Mouse (Mus musculus): ENCODE measurements around the gene Ryr3. TPM values are rescaled to one million over a fixed set of nuclear protein-coding genes. Genes with fewer than 3 reads are reported as not detected.

Ryr3 gene
- polyA plus RNA-seq, 1 experiment from 2014 or later = 1.6 TPM

DNA sequence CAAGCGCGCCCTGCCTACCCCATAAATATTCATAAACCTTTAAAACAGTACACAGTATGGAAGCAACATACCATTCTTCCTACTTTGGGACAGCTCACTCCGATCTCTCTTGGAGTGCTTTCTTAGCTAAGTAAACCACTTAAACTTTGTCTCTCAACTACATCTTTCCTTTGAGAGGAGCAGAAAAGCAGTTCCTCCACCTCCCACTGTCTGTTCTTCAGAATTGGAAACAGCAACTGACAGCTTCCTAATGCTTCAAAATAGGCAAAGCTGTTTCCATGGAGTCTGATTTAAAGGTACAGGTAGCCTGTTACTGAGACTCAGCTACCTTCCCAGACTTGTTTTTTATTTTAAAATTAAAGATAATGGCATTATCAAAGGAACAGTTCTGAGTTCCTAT is 218.4 kb downstream of the Ryr3 start:
- no peaks in the 10 kb centered on the region for H3K4me1 ChIP-seq (ENCODE audit: insufficient read depth, low read length)
- no peaks in the 10 kb centered on the region for H3K36me3 ChIP-seq (ENCODE audit: insufficient read depth, low read length)
- ATAC-seq (ENCODE audit: low FRiP score, low TSS enrichment) = no peak
- H3K4me3 ChIP-seq (ENCODE audit: low read length) = no peak overlapping the region
- no peaks in the 10 kb centered on the region for H3K9me3 ChIP-seq (ENCODE audit: low read length)
- H3K27ac ChIP-seq (ENCODE audit: low read length) = no peak overlapping the region
- no peaks in the 10 kb centered on the region for H3K27me3 ChIP-seq (ENCODE audit: insufficient read depth, low read length)
- H3K4me2 ChIP-seq (replicated peaks; ENCODE audit: low read depth, low read length) = no peak overlapping the region
- H3K9ac ChIP-seq (replicated peaks; ENCODE audit: low read length) = no peak overlapping the region
- 62% methylated on average over 3 of the region's 3 CpGs for WGBS

DNA sequence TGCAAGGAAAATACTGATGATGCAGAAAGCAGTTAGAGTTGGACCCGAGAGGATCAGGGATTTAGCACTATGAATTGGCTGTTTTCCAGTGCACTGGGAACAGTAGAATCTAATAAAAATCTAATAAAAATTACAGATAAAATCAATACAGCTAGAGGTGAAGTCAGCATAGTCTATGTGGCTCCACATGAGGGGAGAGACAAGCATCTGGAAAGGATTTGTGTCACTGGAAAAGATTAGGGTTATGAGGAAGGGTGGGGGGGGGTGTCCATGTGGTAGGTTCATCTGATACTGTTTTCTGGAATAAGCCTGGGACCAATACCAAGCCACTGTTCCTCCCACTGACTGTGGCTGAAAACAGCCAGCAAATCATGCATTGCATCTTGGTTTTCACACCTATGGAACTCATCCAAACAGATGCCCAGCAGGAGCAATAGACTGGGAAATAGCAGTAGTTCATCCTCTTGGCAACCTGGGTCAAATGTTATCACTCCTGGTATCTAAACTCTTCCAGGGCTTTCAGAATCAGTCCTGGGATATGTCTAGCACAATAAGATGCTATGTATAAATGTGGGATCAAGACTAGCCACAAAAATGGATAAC is 233.9 kb downstream of the Ryr3 start:
- no peak overlapping the region for H3K9ac ChIP-seq (replicated peaks; ENCODE audit: low read length)
- no peaks in the 10 kb centered on the region for H3K9me3 ChIP-seq (ENCODE audit: low read length)
- H3K4me1 ChIP-seq (ENCODE audit: insufficient read depth, low read length) = no peaks in the 10 kb centered on the region
- 60% methylated on average over 1 of the region's 1 CpGs for WGBS
- H3K27me3 ChIP-seq (ENCODE audit: insufficient read depth, low read length) = no peaks in the 10 kb centered on the region
- ATAC-seq (ENCODE audit: low FRiP score, low TSS enrichment) = no peak
- H3K27ac ChIP-seq (ENCODE audit: low read length) = no peak overlapping the region
- no peak overlapping the region for H3K4me3 ChIP-seq (ENCODE audit: low read length)
- H3K36me3 ChIP-seq (ENCODE audit: insufficient read depth, low read length) = no peaks in the 10 kb centered on the region
- no peak overlapping the region for H3K4me2 ChIP-seq (replicated peaks; ENCODE audit: low read depth, low read length)

DNA sequence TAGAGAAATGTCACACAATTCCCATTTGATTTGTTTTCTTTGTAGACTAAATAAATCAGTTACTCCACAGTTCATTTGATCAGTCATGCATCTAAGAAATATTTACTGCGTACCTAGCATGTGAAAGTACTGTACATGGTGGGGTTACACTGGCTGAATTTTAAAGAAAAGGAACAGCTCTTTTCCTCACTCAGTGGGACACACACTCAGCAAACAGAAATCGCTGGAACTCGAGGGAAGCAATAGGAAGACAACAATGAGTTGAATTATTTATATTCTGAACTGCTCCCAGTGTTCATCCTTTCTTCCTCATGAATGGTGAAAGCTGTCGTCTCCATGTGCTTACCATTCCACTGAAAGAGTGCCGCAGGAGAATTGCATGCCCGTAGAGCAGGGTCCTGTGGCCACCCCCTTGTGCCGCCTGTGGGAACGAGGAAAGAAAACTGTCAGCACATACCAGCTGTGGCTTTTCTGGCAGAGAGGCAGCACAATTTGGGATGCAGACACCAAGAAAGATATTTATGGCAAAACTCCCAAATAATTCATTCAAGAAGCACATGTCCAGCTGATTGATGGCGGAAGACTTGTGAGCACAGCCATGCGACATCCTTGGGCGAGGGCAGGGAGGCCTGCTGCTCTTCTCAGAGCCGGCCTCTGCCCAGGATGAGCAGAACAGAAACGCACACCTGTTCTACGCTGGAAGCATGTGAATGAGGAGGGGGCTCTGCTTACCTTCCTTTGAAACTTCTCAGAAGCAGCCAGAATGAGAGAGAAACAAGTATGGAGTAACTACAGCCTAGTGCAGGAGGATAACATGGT is 249.9 kb downstream of the Ryr3 start:
- no peak overlapping the region for H3K4me2 ChIP-seq (replicated peaks; ENCODE audit: low read depth, low read length)
- H3K4me1 ChIP-seq (ENCODE audit: insufficient read depth, low read length) = no peaks in the 10 kb centered on the region
- H3K9me3 ChIP-seq (ENCODE audit: low read length) = no peaks in the 10 kb centered on the region
- no peak for ATAC-seq (ENCODE audit: low FRiP score, low TSS enrichment)
- H3K27ac ChIP-seq (ENCODE audit: low read length) = no peak overlapping the region
- no peaks in the 10 kb centered on the region for H3K36me3 ChIP-seq (ENCODE audit: insufficient read depth, low read length)
- no peaks in the 10 kb centered on the region for H3K27me3 ChIP-seq (ENCODE audit: insufficient read depth, low read length)
- no peak overlapping the region for H3K4me3 ChIP-seq (ENCODE audit: low read length)
- WGBS = 82% methylated on average over 14 of the region's 14 CpGs
- H3K9ac ChIP-seq (replicated peaks; ENCODE audit: low read length) = no peak overlapping the region

DNA sequence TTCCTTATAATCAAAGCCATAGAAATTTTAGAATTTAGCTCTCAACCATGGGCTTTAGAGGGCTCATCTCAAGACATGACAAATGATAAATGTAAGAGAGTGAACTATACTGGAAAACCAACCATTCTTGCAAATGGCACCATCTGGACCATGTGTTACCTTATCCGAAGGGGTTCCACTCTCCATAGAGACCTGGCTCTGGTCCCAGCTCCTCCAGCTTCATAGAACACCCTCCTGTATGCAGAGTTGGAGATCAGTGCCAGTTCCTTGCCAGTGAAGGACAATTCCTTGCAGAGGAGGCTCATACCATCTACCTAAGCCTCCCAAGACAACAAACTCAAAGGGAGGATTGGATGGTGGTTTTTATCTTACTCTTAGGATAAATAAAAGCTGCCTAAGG is 268.0 kb downstream of the Ryr3 start:
- Histone ChIP-seq H3K27ac (ENCODE audit: low read length) (no peak overlapping the region), H3K27me3 (ENCODE audit: insufficient read depth, low read length) (no peaks in the 10 kb centered on the region), H3K4me3 (ENCODE audit: low read length) (no peak overlapping the region), H3K4me1 (ENCODE audit: insufficient read depth, low read length) (no peaks in the 10 kb centered on the region), H3K9me3 (ENCODE audit: low read length) (no peaks in the 10 kb centered on the region), H3K9ac (replicated peaks; ENCODE audit: low read length) (no peak overlapping the region), H3K4me2 (replicated peaks; ENCODE audit: low read depth, low read length) (no peak overlapping the region), H3K36me3 (ENCODE audit: insufficient read depth, low read length) (no peaks in the 10 kb centered on the region)
- WGBS = 90% methylated on average over 1 of the region's 1 CpGs
- ATAC-seq (ENCODE audit: low FRiP score, low TSS enrichment) = no peak

DNA sequence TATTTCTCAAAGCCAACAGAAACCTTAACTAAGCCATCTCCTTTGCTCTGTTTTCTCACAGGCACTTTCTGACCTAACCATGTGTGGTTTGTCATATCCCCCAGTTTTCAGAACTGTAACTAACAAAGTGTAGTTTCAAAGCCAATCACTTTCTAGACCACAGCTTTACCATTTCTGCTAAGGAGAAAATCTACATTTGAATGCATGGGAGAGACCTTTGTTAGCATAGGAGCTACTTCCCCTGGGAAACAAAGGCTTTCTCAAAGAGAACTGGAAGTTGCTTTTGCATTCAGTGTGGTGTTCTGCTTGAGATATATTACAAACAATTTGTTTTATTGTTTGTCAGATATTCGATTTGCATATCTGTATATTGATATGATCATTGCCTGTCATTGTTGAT is 285.1 kb downstream of the Ryr3 start:
- H3K36me3 ChIP-seq (ENCODE audit: insufficient read depth, low read length) = no peaks in the 10 kb centered on the region
- H3K4me1 ChIP-seq (ENCODE audit: insufficient read depth, low read length) = no peaks in the 10 kb centered on the region
- no peak overlapping the region for H3K27ac ChIP-seq (ENCODE audit: low read length)
- no peaks in the 10 kb centered on the region for H3K9me3 ChIP-seq (ENCODE audit: low read length)
- WGBS = 53% methylated on average over 1 of the region's 1 CpGs
- H3K27me3 ChIP-seq (ENCODE audit: insufficient read depth, low read length) = no peaks in the 10 kb centered on the region
- H3K4me2 ChIP-seq (replicated peaks; ENCODE audit: low read depth, low read length) = no peak overlapping the region
- no peak overlapping the region for H3K9ac ChIP-seq (replicated peaks; ENCODE audit: low read length)
- H3K4me3 ChIP-seq (ENCODE audit: low read length) = no peak overlapping the region
- ATAC-seq (ENCODE audit: low FRiP score, low TSS enrichment) = no peak

DNA sequence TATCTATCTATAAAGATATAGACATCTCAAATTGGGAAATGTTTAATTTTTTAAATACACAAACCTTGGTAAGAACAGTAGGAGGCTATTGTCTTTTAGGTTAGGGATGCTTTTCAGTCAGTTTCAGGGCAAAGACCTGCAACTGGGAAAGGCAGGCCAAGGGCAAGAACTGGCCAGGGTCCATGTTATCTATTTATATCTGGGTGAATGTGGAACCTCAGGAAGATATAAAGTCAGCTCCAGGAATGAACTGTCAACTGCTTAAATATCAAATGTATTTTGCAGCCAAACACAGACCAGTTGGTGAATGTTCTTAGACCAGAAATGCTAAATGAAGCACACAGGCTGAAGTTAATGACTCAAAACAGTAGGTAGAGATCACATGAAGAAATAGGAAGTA is 303.1 kb downstream of the Ryr3 start:
- no peak overlapping the region for H3K9ac ChIP-seq (replicated peaks; ENCODE audit: low read length)
- no peaks in the 10 kb centered on the region for H3K36me3 ChIP-seq (ENCODE audit: insufficient read depth, low read length)
- no peaks in the 10 kb centered on the region for H3K27me3 ChIP-seq (ENCODE audit: insufficient read depth, low read length)
- no peaks in the 10 kb centered on the region for H3K4me1 ChIP-seq (ENCODE audit: insufficient read depth, low read length)
- no peak for ATAC-seq (ENCODE audit: low FRiP score, low TSS enrichment)
- no peak overlapping the region for H3K27ac ChIP-seq (ENCODE audit: low read length)
- no peaks in the 10 kb centered on the region for H3K9me3 ChIP-seq (ENCODE audit: low read length)
- no peak overlapping the region for H3K4me2 ChIP-seq (replicated peaks; ENCODE audit: low read depth, low read length)
- no peak overlapping the region for H3K4me3 ChIP-seq (ENCODE audit: low read length)

DNA sequence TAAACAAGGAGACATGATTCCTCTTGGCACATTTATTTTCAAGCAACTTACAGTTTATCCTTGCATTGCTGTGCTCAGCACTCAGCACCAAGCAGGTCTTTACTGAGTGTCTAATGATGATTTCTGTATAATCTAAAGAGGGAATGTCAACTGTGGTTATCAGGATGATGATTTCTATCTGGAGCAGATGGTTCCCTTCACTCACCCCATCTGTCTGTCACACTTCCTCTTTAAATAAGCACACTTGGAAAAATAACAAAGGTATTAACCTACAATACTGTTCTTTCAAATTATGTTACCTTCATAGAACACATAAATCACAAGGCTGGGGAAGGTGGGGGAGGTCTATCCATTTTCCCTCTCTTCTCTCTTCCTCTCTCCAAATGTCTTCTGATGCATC is 304.3 kb downstream of the Ryr3 start:
- no peak overlapping the region for H3K4me2 ChIP-seq (replicated peaks; ENCODE audit: low read depth, low read length)
- no peaks in the 10 kb centered on the region for H3K27me3 ChIP-seq (ENCODE audit: insufficient read depth, low read length)
- no peaks in the 10 kb centered on the region for H3K4me1 ChIP-seq (ENCODE audit: insufficient read depth, low read length)
- no peaks in the 10 kb centered on the region for H3K36me3 ChIP-seq (ENCODE audit: insufficient read depth, low read length)
- no peaks in the 10 kb centered on the region for H3K9me3 ChIP-seq (ENCODE audit: low read length)
- no peak for ATAC-seq (ENCODE audit: low FRiP score, low TSS enrichment)
- no peak overlapping the region for H3K27ac ChIP-seq (ENCODE audit: low read length)
- no peak overlapping the region for H3K4me3 ChIP-seq (ENCODE audit: low read length)
- H3K9ac ChIP-seq (replicated peaks; ENCODE audit: low read length) = no peak overlapping the region

DNA sequence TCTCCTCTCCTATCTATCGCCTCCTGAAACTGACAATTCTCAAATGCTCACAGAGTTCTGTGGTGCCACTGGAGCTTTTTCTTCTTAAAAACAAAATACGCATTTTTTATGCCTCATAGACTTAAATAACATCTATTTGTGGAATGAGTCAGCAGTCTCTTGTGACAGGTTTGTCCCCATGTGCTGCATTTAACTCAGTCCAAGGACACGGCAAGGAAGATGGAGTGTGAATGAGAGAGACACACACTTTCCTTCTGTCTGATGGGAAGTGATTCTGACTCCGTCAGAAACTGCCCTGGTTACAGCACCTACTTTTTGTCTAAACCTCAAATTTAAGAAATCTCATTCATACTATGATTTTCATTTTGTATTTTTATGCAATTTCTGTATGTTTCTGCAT is 306.3 kb downstream of the Ryr3 start:
- Histone ChIP-seq H3K27ac (ENCODE audit: low read length) (no peak overlapping the region), H3K9ac (replicated peaks; ENCODE audit: low read length) (no peak overlapping the region), H3K36me3 (ENCODE audit: insufficient read depth, low read length) (no peaks in the 10 kb centered on the region), H3K4me1 (ENCODE audit: insufficient read depth, low read length) (no peaks in the 10 kb centered on the region), H3K4me3 (ENCODE audit: low read length) (no peak overlapping the region), H3K4me2 (replicated peaks; ENCODE audit: low read depth, low read length) (no peak overlapping the region), H3K27me3 (ENCODE audit: insufficient read depth, low read length) (no peaks in the 10 kb centered on the region), H3K9me3 (ENCODE audit: low read length) (no peaks in the 10 kb centered on the region)
- ATAC-seq (ENCODE audit: low FRiP score, low TSS enrichment) = no peak
- WGBS = 84% methylated on average over 4 of the region's 4 CpGs

DNA sequence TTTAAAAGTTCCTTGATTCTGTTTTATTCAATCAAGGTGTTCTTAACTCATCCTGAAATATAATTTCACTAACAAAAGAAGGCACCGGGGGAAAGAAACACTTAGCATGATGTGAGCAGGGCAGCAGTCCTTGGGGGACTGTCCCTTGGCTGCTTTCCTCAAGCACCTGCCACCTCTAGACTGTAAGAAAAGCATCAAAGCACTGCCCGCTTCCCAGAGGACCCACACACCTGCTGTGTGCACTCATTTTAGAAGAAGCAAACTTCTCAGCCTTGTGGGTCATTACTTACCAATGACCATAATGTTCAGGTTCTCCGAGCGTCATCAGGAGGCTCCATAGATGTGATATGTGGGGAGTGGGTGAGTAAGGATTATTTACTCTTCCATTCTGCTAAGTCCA is 307.8 kb downstream of the Ryr3 start:
- Histone ChIP-seq H3K9me3 (ENCODE audit: low read length) (no peaks in the 10 kb centered on the region), H3K4me3 (ENCODE audit: low read length) (no peak overlapping the region), H3K36me3 (ENCODE audit: insufficient read depth, low read length) (no peaks in the 10 kb centered on the region), H3K27ac (ENCODE audit: low read length) (no peak overlapping the region), H3K27me3 (ENCODE audit: insufficient read depth, low read length) (no peaks in the 10 kb centered on the region), H3K9ac (replicated peaks; ENCODE audit: low read length) (no peak overlapping the region), H3K4me1 (ENCODE audit: insufficient read depth, low read length) (no peaks in the 10 kb centered on the region), H3K4me2 (replicated peaks; ENCODE audit: low read depth, low read length) (no peak overlapping the region)
- 88% methylated on average over 4 of the region's 4 CpGs for WGBS
- ATAC-seq (ENCODE audit: low FRiP score, low TSS enrichment) = no peak

DNA sequence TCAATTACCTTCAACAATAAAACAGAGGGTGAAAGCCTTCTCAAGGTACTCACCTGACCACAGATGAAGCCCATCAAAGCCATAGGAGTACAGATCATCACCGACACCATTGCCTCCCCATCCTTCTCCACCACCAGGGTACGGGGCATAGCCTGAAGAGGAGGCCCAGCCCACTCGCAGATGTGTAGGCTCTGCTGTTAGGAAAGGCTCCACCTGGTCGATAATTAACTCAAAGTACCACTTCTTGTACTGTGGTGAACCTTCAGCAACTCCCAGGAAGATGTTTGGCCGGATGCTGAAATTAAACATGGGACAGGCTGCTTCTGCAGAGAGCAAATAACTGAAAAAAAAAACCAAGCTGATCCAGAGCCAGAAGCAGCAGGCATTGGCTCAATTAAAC is 316.1 kb downstream of the Ryr3 start:
- no peaks in the 10 kb centered on the region for H3K9me3 ChIP-seq (ENCODE audit: low read length)
- no peaks in the 10 kb centered on the region for H3K36me3 ChIP-seq (ENCODE audit: insufficient read depth, low read length)
- no peak overlapping the region for H3K9ac ChIP-seq (replicated peaks; ENCODE audit: low read length)
- no peak overlapping the region for H3K4me3 ChIP-seq (ENCODE audit: low read length)
- no peaks in the 10 kb centered on the region for H3K4me1 ChIP-seq (ENCODE audit: insufficient read depth, low read length)
- no peak for ATAC-seq (ENCODE audit: low FRiP score, low TSS enrichment)
- H3K27ac ChIP-seq (ENCODE audit: low read length) = no peak overlapping the region
- WGBS = 68% methylated on average over 5 of the region's 5 CpGs
- no peaks in the 10 kb centered on the region for H3K27me3 ChIP-seq (ENCODE audit: insufficient read depth, low read length)
- H3K4me2 ChIP-seq (replicated peaks; ENCODE audit: low read depth, low read length) = no peak overlapping the region
